Mouse (Mus musculus) c-Kit-negative CD71-positive TER-119-positive erythroid progenitor cells, embryonic 14.5 days (primary cell): ENCODE results near the gene Poc1a.

Source experiments
- DNase-seq: peaks from one replicate; pipeline ENCODE4 v3.0.0-alpha.2; 2013; ENCODE audit warnings: low read depth, low spot score

The Poc1a gene

GRCm38 (mm10) chr9:106265358-106266075, 15.3 kb upstream of the Poc1a start:
- no peak for DNase-seq

- no peak for DNase-seq
These were observed 13.8 kb upstream of the Poc1a start for GRCm38 (mm10) chr9:106266936-106267657.

GRCm38 (mm10) chr9:106268421-106268820, 12.4 kb upstream of the Poc1a start:
- DNase-seq, result no peak

- DNase-seq, result no peak
These were observed 11.6 kb upstream of the Poc1a start for GRCm38 (mm10) chr9:106269076-106269788.

GRCm38 (mm10) chr9:106269879-106270278, 11.0 kb upstream of the Poc1a start:
- DNase-seq, result no peak

GRCm38 (mm10) chr9:106270656-106271055, 10.2 kb upstream of the Poc1a start:
- DNase-seq, result no peak

GRCm38 (mm10) chr9:106272288-106272687, 8.6 kb upstream of the Poc1a start:
- DNase-seq, result no peak

- DNase-seq, result no peak
These were observed 7.6 kb upstream of the Poc1a start for GRCm38 (mm10) chr9:106273276-106273675.

- DNase-seq, result no peak
These were observed 7.1 kb upstream of the Poc1a start for GRCm38 (mm10) chr9:106273791-106274190.

GRCm38 (mm10) chr9:106274652-106275180, 6.1 kb upstream of the Poc1a start:
- DNase-seq, result no peak

- DNase-seq, result no peak
These were observed 5.1 kb upstream of the Poc1a start for GRCm38 (mm10) chr9:106275806-106276205.

- DNase-seq, result no peak
These were observed 475 bp upstream of the Poc1a start for GRCm38 (mm10) chr9:106280386-106280785.

- no peak for DNase-seq
These were observed 1.2 kb downstream of the Poc1a start for GRCm38 (mm10) chr9:106282024-106282423.

GRCm38 (mm10) chr9:106287165-106287564, 6.3 kb downstream of the Poc1a start:
- no peak for DNase-seq

- DNase-seq, result no peak
These were observed 8.0 kb downstream of the Poc1a start for GRCm38 (mm10) chr9:106288864-106289263.

GRCm38 (mm10) chr9:106289841-106290240, 9.0 kb downstream of the Poc1a start:
- no peak for DNase-seq

GRCm38 (mm10) chr9:106290636-106291122, 9.8 kb downstream of the Poc1a start:
- DNase-seq, result no peak

GRCm38 (mm10) chr9:106293569-106294156, 12.8 kb downstream of the Poc1a start:
- DNase-seq, result no peak

GRCm38 (mm10) chr9:106296637-106297174, 15.8 kb downstream of the Poc1a start:
- no peak for DNase-seq

- no peak for DNase-seq
These were observed 19.4 kb downstream of the Poc1a start for GRCm38 (mm10) chr9:106300176-106300803.

GRCm38 (mm10) chr9:106300949-106301348, 20.1 kb downstream of the Poc1a start:
- DNase-seq, result no peak
